Mouse (Mus musculus) olfactory bulb, adult 2 months (tissue): Measurements from ENCODE around the gene Prn. TPM values are rescaled to one million over a fixed set of nuclear protein-coding genes. Genes with fewer than 3 reads are reported as not detected.

Source experiments
- H3K27ac ChIP-seq: fragments of 200-500 bp; 2 replicates; pipeline ENCODE4 v1.5.1; 2012; ENCODE audit warnings: low read depth, low read length; ENCODE audit not compliant: insufficient read depth
- H3K4me1 ChIP-seq: fragments of 200-500 bp; 2 replicates; pipeline ENCODE4 v1.6.1; 2012; ENCODE audit warnings: low read length; ENCODE audit not compliant: control insufficient read depth, insufficient read depth
- H3K4me3 ChIP-seq: fragments of 200-500 bp; 2 replicates; pipeline ENCODE4 v1.5.1; 2012; ENCODE audit warnings: mild to moderate bottlenecking, low read depth, low read length, moderate library complexity; ENCODE audit not compliant: insufficient read depth
- CTCF ChIP-seq: fragments of 200-500 bp; IDR thresholded peaks from 2 replicates; pipeline ENCODE4 v1.5.1; 2012; ENCODE audit warnings: low read depth, mild to moderate bottlenecking, low read length, moderate library complexity; ENCODE audit not compliant: insufficient read depth
- POLR2A ChIP-seq: fragments of 200-500 bp; IDR thresholded peaks from 2 replicates; pipeline ENCODE4 v1.6.1; 2012; ENCODE audit warnings: mild to moderate bottlenecking, low read depth, low read length, moderate library complexity; ENCODE audit not compliant: insufficient read depth
- WGBS: fragments of 180-500 bp; shearing (Covaris S2); methylation state at CpG from one replicate; pipeline ENCODE4 v1.1.7; 2018; 5-methylcytosine and 5-hydroxymethylcytosine counted together
- polyA plus RNA-seq: library from polyadenylated mRNA; stranded (reverse); fragments of >200 nt; gene quantifications from 2 replicates; pipeline ENCODE4 v1.2.4, GENCODE M21; 2012; ENCODE audit warnings: low replicate concordance; ENCODE audit not compliant: missing spikeins, insufficient read depth, insufficient read length

The Prn gene
- polyA plus RNA-seq, 1 experiment = not detected

GRCm38 (mm10) chr2:131980866-131981265 is 71.1 kb downstream of the Prn start:
- Histone ChIP-seq H3K4me3 (no peak overlapping the region), H3K4me1 (no peaks in the 10 kb centered on the region), H3K27ac (no peak overlapping the region)
- 68% methylated on average over 9 of the region's 9 CpGs for WGBS
- TF ChIP-seq CTCF (no peak), POLR2A (no peak)

GRCm38 (mm10) chr2:131982546-131983196 is 72.9 kb downstream of the Prn start:
- no peaks in the 10 kb centered on the region for H3K4me1 ChIP-seq
- H3K4me3 ChIP-seq = no peak overlapping the region
- WGBS = 16% methylated on average over 6 of the region's 6 CpGs
- H3K27ac ChIP-seq = no peak overlapping the region
- no peak for TF ChIP-seq CTCF
- no peak for TF ChIP-seq POLR2A

- Histone ChIP-seq H3K27ac (no peak overlapping the region), H3K4me3 (no peak overlapping the region), H3K4me1 (peaks cover 5% of the 10 kb centered on the region)
- TF ChIP-seq POLR2A (no peak), CTCF (no peak)
- 59% methylated on average over 3 of the region's 3 CpGs for WGBS
Measured at GRCm38 (mm10) chr2:131987950-131988349, 78.2 kb downstream of the Prn start.

- no peak for TF ChIP-seq POLR2A
- no peak for TF ChIP-seq CTCF
- 82% methylated on average over 2 of the region's 2 CpGs for WGBS
- peaks cover 5% of the 10 kb centered on the region for H3K4me1 ChIP-seq
- no peak overlapping the region for H3K4me3 ChIP-seq
- H3K27ac ChIP-seq = no peak overlapping the region
Measured at GRCm38 (mm10) chr2:131988550-131988949, 78.8 kb downstream of the Prn start.

- H3K4me3 ChIP-seq = no peak overlapping the region
- 72% methylated on average over 2 of the region's 2 CpGs for whole genome bisulfite sequencing
- no peak for TF ChIP-seq CTCF
- no peak for TF ChIP-seq POLR2A
- H3K4me1 ChIP-seq = peaks cover 17% of the 10 kb centered on the region
- no peak overlapping the region for H3K27ac ChIP-seq
Measured at GRCm38 (mm10) chr2:131992487-131992886, 82.7 kb downstream of the Prn start.

GRCm38 (mm10) chr2:131993151-131993550 is 83.4 kb downstream of the Prn start:
- Histone ChIP-seq H3K27ac (no peak overlapping the region), H3K4me3 (no peak overlapping the region), H3K4me1 (peaks cover 17% of the 10 kb centered on the region)
- no peak for TF ChIP-seq CTCF
- no peak for TF ChIP-seq POLR2A
- WGBS = 88% methylated on average over 4 of the region's 4 CpGs

GRCm38 (mm10) chr2:131993563-131994088 is 83.9 kb downstream of the Prn start:
- 57% methylated on average over 14 of the region's 14 CpGs for WGBS
- Histone ChIP-seq H3K4me1 (peaks cover 17% of the 10 kb centered on the region), H3K4me3 (no peak overlapping the region), H3K27ac (no peak overlapping the region)
- TF ChIP-seq POLR2A (no peak), CTCF (no peak)

GRCm38 (mm10) chr2:131994971-131995370 is 85.2 kb downstream of the Prn start:
- WGBS = 95% methylated on average over 6 of the region's 6 CpGs
- TF ChIP-seq POLR2A = no peak
- no peak for TF ChIP-seq CTCF
- Histone ChIP-seq H3K4me3 (no peak overlapping the region), H3K4me1 (peaks cover 14% of the 10 kb centered on the region), H3K27ac (no peak overlapping the region)

GRCm38 (mm10) chr2:131995742-131996141 is 86.0 kb downstream of the Prn start:
- peaks cover 18% of the 10 kb centered on the region for H3K4me1 ChIP-seq
- TF ChIP-seq POLR2A (no peak), CTCF (no peak)
- H3K27ac ChIP-seq = no peak overlapping the region
- 69% methylated on average over 12 of the region's 12 CpGs for WGBS
- H3K4me3 ChIP-seq = no peak overlapping the region

- Histone ChIP-seq H3K4me1 (peaks cover 18% of the 10 kb centered on the region), H3K4me3 (no peak overlapping the region), H3K27ac (no peak overlapping the region)
- no peak for TF ChIP-seq CTCF
- WGBS = 77% methylated on average over 7 of the region's 7 CpGs
Measured at GRCm38 (mm10) chr2:131996369-131996768, 86.6 kb downstream of the Prn start.
